Mouse (Mus musculus): Measurements from ENCODE around the gene Fbxw11. TPM values are rescaled to one million over a fixed set of nuclear protein-coding genes. Genes with fewer than 3 reads are reported as not detected.
A peak's percentile ranks its signal among the peaks of the same experiment; 100 is the strongest.

The Fbxw11 gene
- total RNA-seq, 2 experiments from 2014 or later: 63.4 to 71.3 TPM

- no peak for DNase-seq (ENCODE audit: low spot score in 2 of 2)
Measured at GRCm38 (mm10) chr11:32622479-32623190, 19.9 kb upstream of the Fbxw11 start.

GRCm38 (mm10) chr11:32623236-32623635, 19.3 kb upstream of the Fbxw11 start:
- no peak for DNase-seq (ENCODE audit: low spot score in 2 of 2)

GRCm38 (mm10) chr11:32623912-32624311, 18.6 kb upstream of the Fbxw11 start:
- DNase-seq (ENCODE audit: low spot score in 2 of 2): no peak

DNA sequence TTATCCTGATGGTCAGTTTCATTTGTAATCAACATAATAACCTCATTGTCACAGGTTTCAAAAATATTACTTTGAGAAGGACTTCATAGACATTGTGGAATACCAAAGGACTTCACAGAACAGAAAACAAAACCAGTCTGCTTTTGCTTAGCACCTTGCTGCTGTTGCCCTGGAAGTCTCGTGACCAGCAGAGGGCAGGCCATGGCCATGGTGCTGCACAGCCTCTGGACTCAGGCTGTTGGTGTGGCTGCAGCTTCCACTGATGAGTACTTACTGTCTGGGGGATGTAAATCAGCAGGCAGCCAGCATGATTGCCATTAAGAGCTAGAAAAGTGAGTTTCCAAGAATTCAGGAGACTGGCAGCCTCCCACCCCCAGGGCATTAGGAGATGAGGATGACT, 16.8 kb upstream of the Fbxw11 start:
- DNase-seq (ENCODE audit: low spot score in 2 of 2): peak in 1 of 2 experiments; percentile 66

GRCm38 (mm10) chr11:32626079-32626478, 16.4 kb upstream of the Fbxw11 start:
- no peak for DNase-seq (ENCODE audit: low spot score in 2 of 2)

DNA sequence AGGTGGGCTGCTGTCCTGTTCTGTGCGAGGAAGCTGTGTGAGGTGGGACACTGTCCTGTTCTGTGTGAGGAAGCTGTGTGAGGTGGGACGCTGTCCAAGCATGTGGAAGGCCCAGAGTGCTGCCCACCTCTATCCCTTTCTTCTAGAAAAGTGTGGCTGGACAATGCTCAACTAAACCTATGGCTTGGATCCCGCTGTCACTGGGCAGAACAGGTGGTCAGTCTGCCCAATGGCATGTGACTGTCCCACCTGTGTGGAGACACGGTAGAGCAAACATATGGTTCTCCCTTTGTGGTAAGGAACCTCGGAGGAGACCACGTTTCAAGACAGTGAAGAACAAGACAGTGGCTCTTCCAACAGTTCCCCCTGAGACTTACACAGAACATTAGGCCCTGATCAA, 14.6 kb upstream of the Fbxw11 start:
- DNase-seq (ENCODE audit: low spot score in 2 of 2): no peak

DNA sequence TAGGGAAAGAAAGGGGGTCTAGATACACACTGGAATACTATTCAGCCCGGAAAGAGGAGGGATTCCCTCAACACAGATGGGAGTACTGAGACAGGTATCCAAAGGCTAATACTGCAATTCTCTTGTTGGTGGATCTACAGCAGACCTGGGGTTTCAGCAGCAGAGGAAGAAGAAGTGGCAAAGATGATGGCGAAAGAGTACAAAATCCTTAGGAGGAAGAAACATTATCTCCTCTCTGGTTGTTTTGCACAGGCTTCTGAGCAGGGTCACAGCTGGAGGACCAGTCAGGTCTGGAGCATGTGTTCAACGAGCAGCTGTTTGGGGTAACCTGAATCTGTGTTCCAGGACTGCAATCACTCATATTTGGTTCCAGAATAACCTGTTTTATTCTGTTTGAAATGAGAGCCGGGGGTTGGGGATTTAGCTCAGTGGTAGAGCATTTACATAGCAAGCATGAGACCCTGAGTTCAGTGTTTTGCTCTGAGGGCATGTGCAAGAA, 12.8 kb upstream of the Fbxw11 start:
- no peak for DNase-seq (ENCODE audit: low spot score in 2 of 2)

- no peak for DNase-seq (ENCODE audit: low spot score in 2 of 2)
Measured at GRCm38 (mm10) chr11:32632671-32633070, 9.9 kb upstream of the Fbxw11 start.

DNA sequence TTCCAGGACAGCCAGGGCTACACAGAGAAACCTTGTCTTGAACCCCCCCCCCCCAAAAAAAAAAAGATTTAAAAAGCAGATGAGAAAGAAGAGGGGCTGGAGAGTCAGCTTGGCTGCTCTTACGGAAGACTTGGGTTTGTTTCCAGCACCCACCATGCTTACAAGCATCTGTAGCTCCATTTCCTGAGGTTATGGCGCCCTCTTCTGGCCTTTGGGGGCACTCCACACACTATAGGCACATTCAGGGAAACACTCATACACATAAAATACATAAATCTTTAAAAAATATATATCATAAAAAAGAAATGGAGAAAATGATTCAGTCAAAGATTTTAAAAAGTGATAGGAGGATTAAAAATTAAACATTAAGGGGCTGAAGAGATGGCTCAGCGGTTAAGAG, 9.0 kb upstream of the Fbxw11 start:
- no peak for DNase-seq (ENCODE audit: low spot score in 2 of 2)

GRCm38 (mm10) chr11:32634143-32634542, 8.4 kb upstream of the Fbxw11 start:
- no peak for DNase-seq (ENCODE audit: low spot score in 2 of 2)

DNA sequence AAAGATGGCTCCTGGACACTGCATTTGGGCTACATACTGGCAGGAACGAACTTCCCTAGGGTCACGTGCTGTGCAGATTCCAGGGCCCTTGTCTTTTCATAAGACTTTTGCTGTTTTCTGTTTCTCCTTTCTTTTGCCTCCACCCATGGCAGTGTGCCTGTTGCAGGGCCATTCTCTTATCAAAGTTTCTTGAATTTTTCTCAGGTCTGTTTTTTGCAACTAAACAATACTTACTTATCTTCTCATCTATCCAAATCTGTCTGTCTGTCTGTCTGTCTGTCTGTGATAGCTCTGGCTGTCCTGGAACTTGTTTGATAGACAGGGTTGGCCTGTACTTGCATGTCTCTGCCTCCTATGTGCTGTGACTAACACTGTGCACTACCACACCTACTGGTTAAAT, 7.7 kb upstream of the Fbxw11 start:
- DNase-seq (ENCODE audit: low spot score in 2 of 2): no peak

DNA sequence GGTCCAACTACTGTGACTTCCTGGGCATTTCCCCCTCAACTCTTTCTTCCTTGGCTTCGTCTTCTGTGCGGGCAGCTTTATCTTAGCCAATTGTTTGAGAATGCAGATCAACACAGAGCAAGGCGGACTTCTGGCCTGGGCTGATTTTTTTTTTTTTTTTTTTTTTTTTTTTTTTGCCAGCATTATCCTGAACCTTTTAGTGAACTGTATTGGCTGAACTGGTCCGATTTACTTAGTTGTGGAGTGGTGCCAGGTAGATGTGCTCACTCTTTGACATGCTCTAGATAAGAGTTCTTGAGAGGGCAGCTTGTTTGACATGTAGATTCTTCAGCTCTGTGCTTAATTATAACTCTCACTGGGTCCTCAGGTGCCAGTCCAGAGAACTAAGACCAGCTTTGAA, 6.2 kb upstream of the Fbxw11 start:
- DNase-seq (ENCODE audit: low spot score in 2 of 2): no peak

DNA sequence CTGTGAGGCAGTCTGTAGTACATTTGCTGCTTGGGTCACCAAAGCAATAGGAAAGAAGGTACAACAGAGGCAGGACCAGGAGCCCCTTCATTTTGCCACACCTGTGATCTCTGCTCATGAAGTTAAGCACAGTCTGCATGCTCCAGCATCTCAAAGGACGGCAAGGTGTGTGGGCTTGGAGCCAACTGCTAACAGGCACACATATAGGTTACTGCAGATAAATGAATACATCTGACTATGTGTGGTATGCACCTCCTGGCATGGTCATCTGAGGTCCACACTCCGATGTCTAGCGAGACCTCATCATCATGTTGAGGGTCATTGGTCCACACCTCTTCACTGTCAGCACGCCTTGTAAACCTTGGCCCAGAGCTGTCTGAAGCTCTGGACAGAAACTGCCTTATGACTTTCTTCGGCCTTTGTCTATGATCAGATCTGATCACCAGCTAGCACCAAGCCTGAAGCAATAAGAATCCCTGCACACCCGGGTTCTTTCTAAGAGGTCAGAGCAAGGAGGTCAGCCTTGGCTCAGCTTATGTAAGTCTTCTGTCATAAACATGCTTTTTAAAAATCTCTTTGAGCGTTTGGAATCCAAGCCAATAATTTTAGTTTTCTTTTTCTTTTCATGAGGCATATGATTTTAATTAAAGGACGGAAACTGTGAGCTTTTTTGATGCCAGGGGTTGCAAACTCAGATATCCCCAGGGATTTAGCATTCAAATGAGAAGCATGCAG, 3.8 kb upstream of the Fbxw11 start:
- DNase-seq (ENCODE audit: low spot score in 2 of 2): no peak

GRCm38 (mm10) chr11:32640617-32641016, 1.9 kb upstream of the Fbxw11 start:
- DNase-seq (ENCODE audit: low spot score in 2 of 2): no peak

DNA sequence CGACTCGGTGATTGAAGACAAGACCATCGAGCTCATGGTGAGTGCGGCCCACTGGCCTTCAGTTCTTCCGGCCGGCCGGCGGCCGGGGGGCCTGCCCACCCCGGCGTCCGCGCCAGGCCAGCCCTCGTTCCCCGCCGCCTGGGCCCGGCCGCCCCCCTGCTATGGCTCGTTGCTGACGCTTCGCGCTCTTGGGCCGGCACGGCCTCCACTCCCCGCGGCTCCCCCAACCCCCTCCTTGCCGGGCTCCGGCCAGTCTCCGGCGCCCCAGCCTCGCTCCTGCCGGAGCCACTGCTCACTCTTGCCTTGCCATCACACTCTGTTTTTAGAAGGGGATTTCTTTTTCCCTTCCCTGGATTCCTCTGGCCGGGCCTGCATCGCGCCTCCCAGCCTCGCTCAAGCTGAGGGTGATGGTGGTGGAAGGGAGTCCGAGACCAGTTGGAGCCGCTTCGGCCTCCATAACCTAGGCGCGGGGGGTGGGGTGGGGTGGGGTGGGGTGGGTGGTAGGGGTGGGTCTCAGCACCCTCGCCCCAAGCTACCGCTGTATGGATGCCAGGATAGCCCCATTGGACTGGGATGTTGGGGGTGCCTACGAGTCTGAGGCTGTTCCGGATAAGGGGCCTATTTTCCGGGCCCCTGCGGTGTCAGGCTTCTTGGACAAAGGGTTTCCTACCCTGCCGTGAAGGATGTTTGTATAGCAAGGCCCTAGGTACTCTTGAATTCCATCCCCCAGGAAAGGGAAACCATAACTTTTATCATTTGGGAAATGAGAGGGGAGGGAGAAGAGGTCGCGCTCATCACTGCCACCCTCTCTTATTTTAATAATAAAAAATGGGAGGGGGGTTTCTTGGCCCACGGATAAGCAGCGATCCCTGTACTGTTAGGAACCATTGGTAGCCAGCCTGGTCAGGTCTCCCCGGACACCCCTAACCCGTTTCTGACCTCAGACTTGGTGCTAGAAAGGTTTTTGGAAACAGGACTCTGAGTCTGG, 669 bp downstream of the Fbxw11 start:
- DNase-seq (ENCODE audit: low spot score in 2 of 2): peak; percentile 69 to 79

DNA sequence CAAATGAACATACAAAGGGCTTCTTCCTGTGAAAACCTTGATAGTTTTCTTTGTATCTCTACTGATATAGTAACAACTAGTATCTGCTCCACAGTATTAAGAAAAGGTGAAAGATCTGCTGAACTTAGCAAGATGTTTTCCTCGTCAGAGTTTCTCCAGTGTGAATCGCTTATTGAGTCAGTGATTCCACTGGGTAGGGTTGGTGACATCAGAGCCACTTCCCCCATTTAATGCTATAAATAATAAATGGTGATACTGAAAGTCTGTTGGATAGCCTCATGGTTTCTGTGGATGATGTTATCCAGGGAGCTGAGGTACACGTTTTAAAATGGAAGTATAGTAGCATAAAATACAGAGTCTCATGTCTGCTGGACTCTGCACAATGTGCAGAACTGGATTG, 1.5 kb downstream of the Fbxw11 start:
- no peak for DNase-seq (ENCODE audit: low spot score in 2 of 2)

GRCm38 (mm10) chr11:32647265-32647664, 4.7 kb downstream of the Fbxw11 start:
- DNase-seq (ENCODE audit: low spot score in 2 of 2): no peak

DNA sequence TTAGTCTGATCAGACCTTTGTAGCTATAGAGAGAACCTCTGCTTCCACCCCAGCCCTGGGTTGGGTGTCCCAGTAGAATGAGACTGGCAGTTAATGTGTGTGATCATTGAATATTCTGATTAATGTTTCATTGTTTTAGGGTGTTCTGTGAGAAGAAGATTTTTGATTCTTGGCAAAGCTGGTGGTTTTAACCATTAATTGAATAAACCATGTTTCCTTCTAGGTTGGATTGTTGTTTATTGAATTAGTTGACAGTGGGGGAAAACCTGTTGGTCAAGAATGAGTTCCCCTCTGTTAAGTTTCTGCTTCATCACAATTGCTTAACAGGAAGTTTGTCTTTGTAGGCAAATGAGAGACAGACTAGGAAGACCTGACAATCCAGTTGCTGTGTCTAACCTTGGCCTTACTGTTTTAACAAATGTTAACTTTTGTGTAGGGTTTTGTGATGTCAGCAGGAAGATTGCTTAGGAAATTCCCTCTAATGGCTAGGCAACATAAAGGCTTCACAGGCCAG, 7.8 kb downstream of the Fbxw11 start:
- no peak for DNase-seq (ENCODE audit: low spot score in 2 of 2)

DNA sequence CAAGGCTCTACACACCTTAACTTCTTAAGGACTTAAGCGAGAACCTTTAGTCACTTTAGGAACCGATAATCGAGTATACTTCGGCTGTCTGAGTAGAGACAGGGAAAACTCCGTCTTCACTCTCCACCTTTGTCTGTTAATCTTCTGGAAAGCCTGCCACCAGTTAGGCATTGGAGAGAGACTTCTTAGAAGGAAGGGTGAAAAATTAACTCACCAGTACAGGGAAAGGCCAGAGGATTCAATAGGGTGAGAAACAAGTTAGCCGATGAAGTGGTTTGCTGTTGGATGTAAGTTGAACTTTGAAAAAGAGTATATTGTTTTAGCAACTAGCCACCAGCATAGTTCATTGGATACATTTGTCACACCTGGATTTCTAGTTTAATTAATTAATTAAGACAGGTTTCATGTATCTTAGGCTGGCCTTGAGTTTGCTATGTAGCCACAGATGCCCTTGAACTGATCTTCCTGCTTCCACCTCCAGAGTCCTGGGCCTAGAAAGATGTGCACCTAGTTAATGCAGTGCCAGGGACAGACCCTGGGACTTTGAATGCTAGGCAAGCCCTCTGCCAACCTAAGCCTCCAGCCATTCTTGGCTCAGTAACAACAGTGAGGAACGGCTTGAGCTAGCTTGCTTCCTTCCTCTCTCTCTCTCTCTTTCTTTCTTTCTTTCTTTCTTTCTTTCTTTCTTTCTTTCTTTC, 8.5 kb downstream of the Fbxw11 start:
- DNase-seq (ENCODE audit: low spot score in 2 of 2): no peak

DNA sequence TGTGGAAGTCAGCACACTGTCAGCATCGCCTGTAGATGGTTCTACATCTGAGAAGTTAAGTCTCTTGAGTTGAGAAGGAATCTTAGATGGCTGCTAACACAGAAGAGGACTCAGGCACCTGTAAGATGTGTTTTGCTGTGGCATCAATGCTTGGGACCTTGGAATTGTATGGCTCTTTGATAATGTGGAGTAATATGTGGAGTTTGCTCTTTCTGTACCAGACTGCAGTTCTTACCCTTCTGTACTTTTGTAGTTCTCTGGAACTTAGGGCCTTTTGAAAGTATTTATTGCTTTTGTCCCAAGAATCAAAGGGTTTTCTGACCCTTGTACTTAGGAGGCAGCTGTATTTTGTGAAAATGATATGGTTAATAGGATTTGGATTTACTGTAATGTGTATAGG, 9.2 kb downstream of the Fbxw11 start:
- DNase-seq (ENCODE audit: low spot score in 2 of 2): no peak
